Mouse (Mus musculus) CH12.LX (cell line): ENCODE measurements around the gene Narfl. TPM values are rescaled to one million over a fixed set of nuclear protein-coding genes. Genes with fewer than 3 reads are reported as not detected.

Experiments
- DNase-seq: peaks from one replicate; pipeline ENCODE4 v3.0.0-alpha.2; 2013; ENCODE audit errors: extremely low read depth
- H3K27ac ChIP-seq: 2 replicates; pipeline ENCODE4 v1.5.1; 2012; ENCODE audit warnings: low read depth, mild to moderate bottlenecking, control low read depth, moderate library complexity; ENCODE audit not compliant: insufficient read depth
- H3K27me3 ChIP-seq: replicated peaks from 2 replicates; pipeline ENCODE3; 2012; ENCODE audit warnings: inconsistent platforms
- H3K36me3 ChIP-seq, 2 experiments: replicated peaks in 1 of 2; 2 replicates each; pipeline versions ENCODE3 to v1.6.1; 2012; ENCODE audit warnings: inconsistent platforms in 1 of 2, low read length in 1 of 2, mild to moderate bottlenecking in 1 of 2, mixed read lengths in 1 of 2, moderate library complexity in 1 of 2; ENCODE audit not compliant: control insufficient read depth in 1 of 2, insufficient read depth in 1 of 2
- H3K4me1 ChIP-seq, 2 experiments: 2 replicates each; pipeline ENCODE4 v1.6.1; 2012; ENCODE audit warnings: inconsistent platforms in 1 of 2, moderate library complexity in 1 of 2; ENCODE audit not compliant: insufficient read depth in 2 of 2, control insufficient read depth in 1 of 2
- H3K4me2 ChIP-seq: 2 replicates; pipeline ENCODE4 v1.6.1; 2012; ENCODE audit warnings: low read depth, mild to moderate bottlenecking, control low read depth; ENCODE audit not compliant: poor library complexity, insufficient read depth, severe bottlenecking
- H3K4me3 ChIP-seq, 3 experiments: fragments of 150-350 bp in 1 of 3; sonication (generic) in 1 of 3; replicated peaks in 1 of 3; 2 replicates each; pipeline versions ENCODE3 to v1.5.1; 2011 to 2012; ENCODE audit warnings: low read depth in 2 of 3, low read length in 2 of 3, mild to moderate bottlenecking in 2 of 3, moderate library complexity in 2 of 3, control low read depth in 1 of 3, improper control_type of control experiment in 1 of 3, inconsistent platforms in 1 of 3, mixed read lengths in 1 of 3; ENCODE audit not compliant: poor library complexity in 1 of 3
- H3K79me2 ChIP-seq: replicated peaks from 2 replicates; pipeline ENCODE4 v1.6.1; 2012; ENCODE audit warnings: mild to moderate bottlenecking, moderate library complexity; ENCODE audit not compliant: control insufficient read depth, poor library complexity, insufficient read depth, severe bottlenecking; ENCODE audit errors: extremely low read depth
- H3K9ac ChIP-seq: 2 replicates; pipeline ENCODE4 v1.6.1; 2012; ENCODE audit warnings: low read depth, mild to moderate bottlenecking, control low read depth, moderate library complexity; ENCODE audit not compliant: insufficient read depth
- H3K9me3 ChIP-seq: replicated peaks from 2 replicates; pipeline ENCODE3; 2012; ENCODE audit warnings: low read length, inconsistent platforms, mixed read lengths
- BHLHE40 ChIP-seq: IDR thresholded peaks from 2 replicates; pipeline ENCODE4 v1.6.1; 2011; ENCODE audit warnings: mild to moderate bottlenecking, low read depth, low read length, improper control_type of control experiment
- CHD1 ChIP-seq: IDR thresholded peaks from 2 replicates; pipeline ENCODE4 v1.6.1; 2012; ENCODE audit warnings: low read depth, low read length, improper control_type of control experiment, inconsistent platforms
- CHD2 ChIP-seq: IDR thresholded peaks from 2 replicates; pipeline ENCODE4 v1.6.1; 2011; ENCODE audit warnings: low read length, improper control_type of control experiment
- CTCF ChIP-seq, 2 experiments: IDR thresholded peaks in 1 of 2; conservative IDR thresholded peaks in 1 of 2; 2 replicates each; pipeline ENCODE4 v1.5.1; 2011 to 2012; ENCODE audit warnings: low read depth in 2 of 2, low read length in 2 of 2, improper control_type of control experiment in 1 of 2, inconsistent platforms in 1 of 2, mild to moderate bottlenecking in 1 of 2, moderate library complexity in 1 of 2
- E2F4 ChIP-seq: IDR thresholded peaks from 2 replicates; pipeline ENCODE4 v1.6.1; 2011; ENCODE audit warnings: low read depth, low read length, improper control_type of control experiment; ENCODE audit not compliant: insufficient replicate concordance
- ELF1 ChIP-seq: IDR thresholded peaks from 2 replicates; pipeline ENCODE4 v1.6.1; 2014; ENCODE audit warnings: low read depth, mild to moderate bottlenecking, inconsistent platforms, low read length, improper control_type of control experiment
- EP300 ChIP-seq: IDR thresholded peaks from 2 replicates; pipeline ENCODE4 v1.6.1; 2011; ENCODE audit warnings: low read length, improper control_type of control experiment
- ETS1 ChIP-seq: conservative IDR thresholded peaks from 2 replicates; pipeline ENCODE4 v1.6.1; 2012; ENCODE audit warnings: low read depth, mild to moderate bottlenecking, inconsistent platforms, low read length, improper control_type of control experiment, moderate library complexity
- GABPA ChIP-seq: IDR thresholded peaks from 2 replicates; pipeline ENCODE4 v1.6.1; 2012; ENCODE audit warnings: low read depth, low read length, improper control_type of control experiment, inconsistent platforms; ENCODE audit not compliant: insufficient replicate concordance
- HCFC1 ChIP-seq: IDR thresholded peaks from 2 replicates; pipeline ENCODE4 v1.6.1; 2012; ENCODE audit warnings: low read depth, mild to moderate bottlenecking, inconsistent platforms, low read length, improper control_type of control experiment
- IRF4 ChIP-seq: IDR thresholded peaks from 2 replicates; pipeline ENCODE4 v1.6.1; 2014; ENCODE audit warnings: low read depth, mild to moderate bottlenecking, inconsistent platforms, low read length, improper control_type of control experiment
- JUN ChIP-seq: IDR thresholded peaks from 2 replicates; pipeline ENCODE4 v1.6.1; 2011; ENCODE audit warnings: low read depth, mild to moderate bottlenecking, low read length, improper control_type of control experiment, moderate library complexity; ENCODE audit not compliant: insufficient read depth
- JUND ChIP-seq: conservative IDR thresholded peaks from 2 replicates; pipeline ENCODE4 v1.6.1; 2011; ENCODE audit warnings: low read depth, low read length, improper control_type of control experiment
- KAT2A ChIP-seq: IDR thresholded peaks from 2 replicates; pipeline ENCODE4 v1.6.1; 2012; ENCODE audit warnings: low read length, improper control_type of control experiment, inconsistent platforms; ENCODE audit not compliant: insufficient replicate concordance
- MAFK ChIP-seq: IDR thresholded peaks from 2 replicates; pipeline ENCODE4 v1.6.1; 2011; ENCODE audit warnings: low read length, improper control_type of control experiment; ENCODE audit not compliant: insufficient replicate concordance
- MAX ChIP-seq: IDR thresholded peaks from 2 replicates; pipeline ENCODE4 v1.6.1; 2011; ENCODE audit warnings: low read length, improper control_type of control experiment
- MAZ ChIP-seq: IDR thresholded peaks from 2 replicates; pipeline ENCODE4 v1.6.1; 2012; ENCODE audit warnings: low read depth, mild to moderate bottlenecking, inconsistent platforms, low read length, improper control_type of control experiment, moderate library complexity
- MEF2A ChIP-seq: IDR thresholded peaks from 2 replicates; pipeline ENCODE4 v1.6.1; 2014; ENCODE audit warnings: low read depth, mild to moderate bottlenecking, inconsistent platforms, low read length, improper control_type of control experiment, borderline replicate concordance
- MXI1 ChIP-seq: IDR thresholded peaks from 2 replicates; pipeline ENCODE4 v1.6.1; 2011; ENCODE audit warnings: mild to moderate bottlenecking, low read depth, low read length, improper control_type of control experiment
- MYC ChIP-seq: IDR thresholded peaks from 2 replicates; pipeline ENCODE4 v1.6.1; 2011; ENCODE audit warnings: low read depth, mild to moderate bottlenecking, improper control_type of control experiment, low read length
- NELFE ChIP-seq: IDR thresholded peaks from 2 replicates; pipeline ENCODE4 v1.6.1; 2011; ENCODE audit warnings: low read depth, low read length, improper control_type of control experiment
- NRF1 ChIP-seq: IDR thresholded peaks from 2 replicates; pipeline ENCODE4 v1.6.1; 2014; ENCODE audit warnings: low read depth, mild to moderate bottlenecking, inconsistent platforms, low read length, improper control_type of control experiment, moderate library complexity
- PAX5 ChIP-seq: IDR thresholded peaks from 2 replicates; pipeline ENCODE4 v1.6.1; 2012; ENCODE audit warnings: low read length, inconsistent platforms, mixed read lengths
- POLR2A ChIP-seq: IDR thresholded peaks from 2 replicates; pipeline ENCODE4 v1.6.1; 2011; ENCODE audit warnings: low read depth, mild to moderate bottlenecking, improper control_type of control experiment, low read length
- POLR2AphosphoS2 ChIP-seq: IDR thresholded peaks from 2 replicates; pipeline ENCODE4 v1.6.1; 2011; ENCODE audit warnings: low read depth, low read length, improper control_type of control experiment
- RAD21 ChIP-seq: IDR thresholded peaks from 2 replicates; pipeline ENCODE4 v1.6.1; 2011; ENCODE audit warnings: low read depth, mild to moderate bottlenecking, low read length, improper control_type of control experiment, moderate library complexity
- RCOR1 ChIP-seq: conservative IDR thresholded peaks from 2 replicates; pipeline ENCODE4 v1.6.1; 2012; ENCODE audit warnings: low read depth, mild to moderate bottlenecking, inconsistent platforms, low read length, improper control_type of control experiment
- SIN3A ChIP-seq: IDR thresholded peaks from 2 replicates; pipeline ENCODE4 v1.6.1; 2012; ENCODE audit warnings: low read length, improper control_type of control experiment, inconsistent platforms
- SMC3 ChIP-seq: IDR thresholded peaks from 2 replicates; pipeline ENCODE4 v1.6.1; 2011; ENCODE audit warnings: low read depth, low read length, improper control_type of control experiment
- TBP ChIP-seq: conservative IDR thresholded peaks from 2 replicates; pipeline ENCODE4 v1.6.1; 2011; ENCODE audit warnings: low read depth, low read length, improper control_type of control experiment
- TCF12 ChIP-seq: IDR thresholded peaks from 2 replicates; pipeline ENCODE4 v1.6.1; 2014; ENCODE audit warnings: low read depth, mild to moderate bottlenecking, inconsistent platforms, low read length, improper control_type of control experiment
- UBTF ChIP-seq: IDR thresholded peaks from 2 replicates; pipeline ENCODE4 v1.6.1; 2012; ENCODE audit warnings: low read depth, mild to moderate bottlenecking, inconsistent platforms, low read length, improper control_type of control experiment, moderate library complexity
- USF1 ChIP-seq: IDR thresholded peaks from 2 replicates; pipeline ENCODE4 v1.6.1; 2014; ENCODE audit warnings: low read depth, mild to moderate bottlenecking, inconsistent platforms, low read length, improper control_type of control experiment
- USF2 ChIP-seq: conservative IDR thresholded peaks from 2 replicates; pipeline ENCODE4 v1.6.1; 2011; ENCODE audit warnings: low read depth, low read length, improper control_type of control experiment
- ZC3H11A ChIP-seq: IDR thresholded peaks from 2 replicates; pipeline ENCODE4 v1.6.1; 2012; ENCODE audit warnings: low read depth, mild to moderate bottlenecking, inconsistent platforms, low read length, improper control_type of control experiment
- ZKSCAN1 ChIP-seq: IDR thresholded peaks from 2 replicates; pipeline ENCODE4 v1.6.1; 2012; ENCODE audit warnings: low read depth, inconsistent platforms, low read length, improper control_type of control experiment, borderline replicate concordance
- ZMIZ1 ChIP-seq: IDR thresholded peaks from 2 replicates; pipeline ENCODE4 v1.6.1; 2012; ENCODE audit warnings: low read depth, mild to moderate bottlenecking, inconsistent platforms, low read length, improper control_type of control experiment
- ZNF384 ChIP-seq: IDR thresholded peaks from 2 replicates; pipeline ENCODE4 v1.6.1; 2012; ENCODE audit warnings: low read depth, low read length, improper control_type of control experiment, inconsistent platforms
- dilution Hi-C: fragments of 300-500 bp; cut with MboI; formaldehyde crosslinking; loops from 2 replicates; pipeline ENCODE4 v1.14.3; 2020; ENCODE audit warnings: low sequenced_read_pairs; ENCODE audit not compliant: extremely low pct_unique_long_range_greater_than_20kb, extremely low pct_ligation_motif_present
- in situ Hi-C: fragments of 300-500 bp; cut with MboI; formaldehyde crosslinking; loops from 3 replicates; pipeline ENCODE4 v1.14.3; 2019; ENCODE audit warnings: low sequenced_read_pairs, low pct_ligation_motif_present, low pct_unique_long_range_greater_than_20kb, mixed read lengths
- polyA plus RNA-seq: library from polyadenylated mRNA; unstranded; fragments of >175 nt; gene quantifications from 2 replicates; pipeline ENCODE4 v1.2.1, GENCODE M21; 2012; ENCODE audit warnings: low read depth; ENCODE audit not compliant: insufficient read length
- total RNA-seq, 2 experiments: library from RNA; depleted of rRNA; stranded (reverse); fragments of 300-350 nt in 1 of 2; fragments of >200 nt in 1 of 2; gene quantifications; 2 replicates each; pipeline ENCODE4 v1.2.3; 2012 to 2014

The Narfl gene
- total and polyA plus RNA-seq, 3 experiments: 13.3 to 22.0 (median 16.5) TPM

GRCm38 (mm10) chr17:25823452-25823851 is 49.9 kb downstream of the Narfl start, which contains the start of gene Wdr24:
Gene Wdr24 (plus strand): TSS chr17:25823627.
- H3K79me2 ChIP-seq: no peaks in the 10 kb centered on the region
- TF ChIP-seq BHLHE40: no peak
- no peak for TF ChIP-seq JUND
- no peak for TF ChIP-seq MAFK
- no peak for TF ChIP-seq MAZ
- TF ChIP-seq USF1: no peak
- TF ChIP-seq MEF2A: no peak
- no peak for TF ChIP-seq MAX
- TF ChIP-seq E2F4: no peak
- TF ChIP-seq USF2: no peak
- TF ChIP-seq UBTF: no peak
- 0 out of 2 replicates have a peak, but pooled peaks have one; percentile 43 for TF ChIP-seq SIN3A
- TF ChIP-seq MXI1: no peak
- peak; percentile 74 for TF ChIP-seq POLR2A
- no peak for TF ChIP-seq NRF1
- no peak for TF ChIP-seq ZMIZ1
- TF ChIP-seq ELF1: peak; percentile 91
- TF ChIP-seq POLR2AphosphoS2: no peak
- no peak for TF ChIP-seq IRF4
- TF ChIP-seq ETS1: no peak
- TF ChIP-seq RAD21: no peak
- no peak for TF ChIP-seq EP300
- peak; percentile 95 for TF ChIP-seq HCFC1
- TF ChIP-seq CTCF (conservative IDR thresholded peaks at IDR 0.05 in 1 of 2, IDR thresholded peaks at IDR 0.05 in 1 of 2; ENCODE audit: low read depth in 2 of 2, low read length in 2 of 2): no peak
- TF ChIP-seq TBP: peak; percentile 97
- TF ChIP-seq ZC3H11A: no peak
- no peak for TF ChIP-seq CHD1
- TF ChIP-seq JUN: no peak
- TF ChIP-seq RCOR1: no peak
- peak; percentile 92 for TF ChIP-seq TCF12
- TF ChIP-seq PAX5: no peak
- no peak for TF ChIP-seq CHD2
- TF ChIP-seq SMC3: no peak
- TF ChIP-seq NELFE: peak; percentile 71; the same call in 1 of the 2 replicates
- no peak for TF ChIP-seq ZKSCAN1
- peak; percentile 83; the same call in 1 of the 2 replicates for TF ChIP-seq KAT2A
- no peak; the same call in 1 of the 2 replicates for TF ChIP-seq GABPA
- TF ChIP-seq MYC: no peak
- no peak for TF ChIP-seq ZNF384
- TF ChIP-seq, all 38 proteins: peak for 8
- H3K36me3 ChIP-seq: peaks cover 32 to 35% of the 10 kb centered on the region in 2 experiments
- peak within 1 kb of the TSS; percentile 91 for H3K9ac ChIP-seq
- H3K4me3 ChIP-seq: peak within 1 kb of the TSS; percentile 85 to 89 (median 85)
- H3K4me1 ChIP-seq: peaks cover 26 to 47% of the 10 kb centered on the region in 2 experiments
- peaks cover 40% of the 10 kb centered on the region for H3K27me3 ChIP-seq
- dilution Hi-C loops (no loop called here), in situ Hi-C loops (no loop called here)
- H3K27ac ChIP-seq: peak within 1 kb of the TSS; percentile 21; the same call in 1 of the 2 replicates
- H3K9me3 ChIP-seq: no peaks in the 10 kb centered on the region
- DNase-seq: peak; percentile 94
- H3K4me2 ChIP-seq: peak within 1 kb of the TSS; percentile 85
